Mouse (Mus musculus): Measurements from ENCODE around the gene Triap1.

DNA sequence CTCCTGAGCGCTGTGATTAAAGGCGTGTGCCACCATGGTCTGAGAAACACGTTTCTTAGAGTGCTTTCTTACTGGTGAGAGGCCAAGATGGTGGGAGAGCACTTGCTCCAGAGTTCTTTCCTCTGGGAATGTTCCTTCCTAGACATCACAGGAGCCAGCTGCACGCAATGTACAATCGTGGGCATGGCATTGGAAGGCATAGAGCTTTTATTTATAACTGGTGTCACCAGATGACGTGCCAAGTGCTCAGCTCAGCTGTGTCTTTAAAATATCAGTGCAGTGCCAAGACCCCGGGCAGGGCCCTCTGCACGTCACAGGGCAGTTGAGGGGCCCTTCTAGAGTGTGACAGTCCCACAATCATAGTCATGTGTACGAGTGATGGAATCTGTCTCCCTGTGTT is 10.1 kb upstream of the Triap1 start:
- TF ChIP-seq FLI1 (IDR thresholded peaks at IDR 0.05; ENCODE audit: low read length) (no peak), GATA1 (IDR thresholded peaks at IDR 0.05; ENCODE audit: borderline replicate concordance, low read length) (no peak)

Measured in megakaryocyte, embryonic 14.5 days (primary cell).